Mouse (Mus musculus) A20 (cell line): ENCODE results near the gene Orc5.

Experiments
- DNase-seq: peaks from one replicate; pipeline ENCODE4 v3.0.0-alpha.2; 2011; ENCODE audit warnings: low read depth, low spot score

Orc5 gene

GRCm38 (mm10) chr5:22550033-22550551 lies at the start of gene Orc5:
Gene Orc5, minus strand, starts transcription at chr5:22550429.
- peak; percentile 95 for DNase-seq

- no peak for DNase-seq
Measured at GRCm38 (mm10) chr5:22596981-22597380, 46.8 kb upstream of the Orc5 start.

- no peak for DNase-seq
Measured at GRCm38 (mm10) chr5:22589370-22589966, 39.2 kb upstream of the Orc5 start.

- no peak for DNase-seq
Measured at GRCm38 (mm10) chr5:22587492-22587891, 37.3 kb upstream of the Orc5 start.

- peak; percentile 7 for DNase-seq
Measured at GRCm38 (mm10) chr5:22584556-22584955, 34.3 kb upstream of the Orc5 start.

- DNase-seq, result no peak
Measured at GRCm38 (mm10) chr5:22578011-22578410, 27.8 kb upstream of the Orc5 start.

- no peak for DNase-seq
Measured at GRCm38 (mm10) chr5:22574751-22575150, 24.5 kb upstream of the Orc5 start.

GRCm38 (mm10) chr5:22574161-22574560 lies 23.9 kb upstream of the Orc5 start:
- DNase-seq, result no peak

GRCm38 (mm10) chr5:22573696-22574095 lies 23.5 kb upstream of the Orc5 start:
- DNase-seq, result no peak

GRCm38 (mm10) chr5:22572881-22573280 lies 22.7 kb upstream of the Orc5 start:
- DNase-seq, result no peak

- DNase-seq, result no peak
Measured at GRCm38 (mm10) chr5:22572456-22572855, 22.2 kb upstream of the Orc5 start.

- DNase-seq, result no peak
Measured at GRCm38 (mm10) chr5:22565708-22566107, 15.5 kb upstream of the Orc5 start.

GRCm38 (mm10) chr5:22559801-22560200 lies 9.6 kb upstream of the Orc5 start:
- no peak for DNase-seq

GRCm38 (mm10) chr5:22557491-22558113 lies 7.4 kb upstream of the Orc5 start:
- DNase-seq, result no peak

GRCm38 (mm10) chr5:22556713-22557112 lies 6.5 kb upstream of the Orc5 start:
- no peak for DNase-seq

GRCm38 (mm10) chr5:22552233-22552765 lies 2.1 kb upstream of the Orc5 start:
- no peak for DNase-seq

GRCm38 (mm10) chr5:22549366-22550032 lies 730 bp downstream of the Orc5 start:
- no peak for DNase-seq

GRCm38 (mm10) chr5:22548556-22549161 lies 1.6 kb downstream of the Orc5 start:
- DNase-seq, result peak; percentile 12

GRCm38 (mm10) chr5:22546536-22546935 lies 3.7 kb downstream of the Orc5 start:
- DNase-seq, result no peak

GRCm38 (mm10) chr5:22545305-22545704 lies 4.9 kb downstream of the Orc5 start:
- DNase-seq, result no peak

- DNase-seq, result no peak
Measured at GRCm38 (mm10) chr5:22542676-22543075, 7.6 kb downstream of the Orc5 start.

GRCm38 (mm10) chr5:22538996-22539600 lies 11.1 kb downstream of the Orc5 start:
- no peak for DNase-seq
